Mouse (Mus musculus) erythroblast, embryonic 14.5 days (primary cell): ENCODE results near the gene Pard3. TPM values are rescaled to one million over a fixed set of nuclear protein-coding genes. Genes with fewer than 3 reads are reported as not detected.
A peak's percentile ranks its signal among the peaks of the same experiment; 100 is the strongest.

ENCODE experiments used
- H3K27me3 ChIP-seq: 2 replicates; pipeline ENCODE4 v1.6.1; 2012; ENCODE audit warnings: inconsistent platforms; ENCODE audit not compliant: control insufficient read depth
- H3K36me3 ChIP-seq: 2 replicates; pipeline ENCODE4 v1.6.1; 2012; ENCODE audit warnings: mild to moderate bottlenecking, inconsistent platforms; ENCODE audit not compliant: control insufficient read depth
- H3K4me1 ChIP-seq: 2 replicates; pipeline ENCODE4 v1.6.1; 2012; ENCODE audit warnings: inconsistent platforms; ENCODE audit not compliant: control insufficient read depth
- H3K4me3 ChIP-seq: replicated peaks from 2 replicates; pipeline ENCODE3; 2012; ENCODE audit warnings: moderate library complexity, mild to moderate bottlenecking, inconsistent platforms
- H3K9me3 ChIP-seq: 2 replicates; pipeline ENCODE4 v1.6.1; 2012; ENCODE audit warnings: low read length, inconsistent platforms, mixed read lengths; ENCODE audit not compliant: control insufficient read depth
- GATA1 ChIP-seq: IDR thresholded peaks from 2 replicates; pipeline ENCODE4 v1.6.1; 2012; ENCODE audit warnings: low read length, inconsistent platforms, mixed read lengths
- TAL1 ChIP-seq: IDR thresholded peaks from 3 replicates; pipeline ENCODE4 v1.6.1; 2012; ENCODE audit warnings: low read length, inconsistent platforms, mixed read lengths
- polyA plus RNA-seq: library from polyadenylated mRNA; stranded (reverse); fragments of >175 nt; gene quantifications from 2 replicates; pipeline ENCODE4 v1.2.3, GENCODE M21; 2012

Pard3 gene
- 0.02 TPM in 1 of 2 replicates, not detected in the other for polyA plus RNA-seq

- Histone ChIP-seq H3K36me3 (no peaks in the 10 kb centered on the region), H3K9me3 (no peaks in the 10 kb centered on the region; the same call in 1 of the 2 replicates), H3K4me3 (peak within 1 kb of the TSS; percentile 58), H3K4me1 (no peaks in the 10 kb centered on the region), H3K27me3 (peaks cover 46% of the 10 kb centered on the region)
- TF ChIP-seq TAL1 (no peak), GATA1 (no peak)
These were observed at the start of gene Pard3 for GRCm38 (mm10) chr8:127063551-127064360. Gene Pard3 (plus strand): TSS chr8:127063893.

GRCm38 (mm10) chr8:127021830-127022229, 41.9 kb upstream of the Pard3 start:
- H3K4me3 ChIP-seq = no peak overlapping the region
- H3K9me3 ChIP-seq = no peaks in the 10 kb centered on the region

GRCm38 (mm10) chr8:127025256-127025717, 38.4 kb upstream of the Pard3 start:
- no peak overlapping the region for H3K4me3 ChIP-seq
- H3K4me1 ChIP-seq = no peaks in the 10 kb centered on the region
- TF ChIP-seq TAL1 (no peak), GATA1 (no peak)
- H3K27me3 ChIP-seq = no peaks in the 10 kb centered on the region
- H3K9me3 ChIP-seq = no peaks in the 10 kb centered on the region
- no peaks in the 10 kb centered on the region for H3K36me3 ChIP-seq

More at GRCm38 (mm10) chr8:127021830-127022229, 41.9 kb upstream of the Pard3 start:
- no peaks in the 10 kb centered on the region for H3K4me1 ChIP-seq
- H3K36me3 ChIP-seq = no peaks in the 10 kb centered on the region
- no peak for TF ChIP-seq TAL1
- H3K27me3 ChIP-seq = no peaks in the 10 kb centered on the region

- Histone ChIP-seq H3K4me1 (no peaks in the 10 kb centered on the region), H3K27me3 (no peaks in the 10 kb centered on the region), H3K4me3 (no peak overlapping the region), H3K36me3 (no peaks in the 10 kb centered on the region), H3K9me3 (no peaks in the 10 kb centered on the region)
- TF ChIP-seq TAL1 = no peak
- TF ChIP-seq GATA1 = no peak
These were observed 37.9 kb upstream of the Pard3 start for GRCm38 (mm10) chr8:127025775-127026174.

- H3K4me3 ChIP-seq = no peak overlapping the region
- no peaks in the 10 kb centered on the region for H3K9me3 ChIP-seq
- no peaks in the 10 kb centered on the region for H3K27me3 ChIP-seq
- H3K36me3 ChIP-seq = no peaks in the 10 kb centered on the region
- no peaks in the 10 kb centered on the region for H3K4me1 ChIP-seq
- TF ChIP-seq GATA1 (no peak), TAL1 (no peak)
These were observed 32.2 kb upstream of the Pard3 start for GRCm38 (mm10) chr8:127031476-127031875.

- no peak overlapping the region for H3K4me3 ChIP-seq
- H3K4me1 ChIP-seq = no peaks in the 10 kb centered on the region
- no peaks in the 10 kb centered on the region for H3K27me3 ChIP-seq
- no peaks in the 10 kb centered on the region for H3K36me3 ChIP-seq
- no peaks in the 10 kb centered on the region for H3K9me3 ChIP-seq
- TF ChIP-seq GATA1 (no peak), TAL1 (no peak)
These were observed 24.8 kb upstream of the Pard3 start for GRCm38 (mm10) chr8:127038928-127039327.

- no peak for TF ChIP-seq GATA1
- TF ChIP-seq TAL1 = no peak
- Histone ChIP-seq H3K4me1 (no peaks in the 10 kb centered on the region), H3K9me3 (no peaks in the 10 kb centered on the region), H3K4me3 (no peak overlapping the region), H3K27me3 (no peaks in the 10 kb centered on the region), H3K36me3 (no peaks in the 10 kb centered on the region)
These were observed 13.7 kb upstream of the Pard3 start for GRCm38 (mm10) chr8:127049996-127050395.

GRCm38 (mm10) chr8:127052132-127052531, 11.6 kb upstream of the Pard3 start:
- TF ChIP-seq GATA1 (no peak), TAL1 (no peak)

GRCm38 (mm10) chr8:127055081-127055480, 8.6 kb upstream of the Pard3 start:
- Histone ChIP-seq H3K4me1 (no peaks in the 10 kb centered on the region), H3K27me3 (no peaks in the 10 kb centered on the region), H3K4me3 (no peak overlapping the region), H3K36me3 (no peaks in the 10 kb centered on the region), H3K9me3 (no peaks in the 10 kb centered on the region)
- TF ChIP-seq GATA1 (no peak), TAL1 (no peak)

More at GRCm38 (mm10) chr8:127052132-127052531, 11.6 kb upstream of the Pard3 start:
- H3K36me3 ChIP-seq = no peaks in the 10 kb centered on the region
- H3K4me3 ChIP-seq = no peak overlapping the region
- no peaks in the 10 kb centered on the region for H3K9me3 ChIP-seq
- no peaks in the 10 kb centered on the region for H3K27me3 ChIP-seq
- H3K4me1 ChIP-seq = no peaks in the 10 kb centered on the region
